Mouse (Mus musculus) lung, adult 2 months (tissue): ENCODE data around the gene Kcnq2.

Experiments
- CTCF ChIP-seq: fragments of 200-500 bp; IDR thresholded peaks from 2 replicates; pipeline ENCODE4 v1.5.1; 2011; ENCODE audit warnings: mild to moderate bottlenecking, low read length, control low read depth; ENCODE audit not compliant: insufficient read depth
- POLR2A ChIP-seq: fragments of 200-500 bp; IDR thresholded peaks from 2 replicates; pipeline ENCODE4 v1.6.1; 2011; ENCODE audit warnings: low read depth, mild to moderate bottlenecking, control low read depth, low read length, borderline replicate concordance; ENCODE audit errors: extremely low read depth

DNA sequence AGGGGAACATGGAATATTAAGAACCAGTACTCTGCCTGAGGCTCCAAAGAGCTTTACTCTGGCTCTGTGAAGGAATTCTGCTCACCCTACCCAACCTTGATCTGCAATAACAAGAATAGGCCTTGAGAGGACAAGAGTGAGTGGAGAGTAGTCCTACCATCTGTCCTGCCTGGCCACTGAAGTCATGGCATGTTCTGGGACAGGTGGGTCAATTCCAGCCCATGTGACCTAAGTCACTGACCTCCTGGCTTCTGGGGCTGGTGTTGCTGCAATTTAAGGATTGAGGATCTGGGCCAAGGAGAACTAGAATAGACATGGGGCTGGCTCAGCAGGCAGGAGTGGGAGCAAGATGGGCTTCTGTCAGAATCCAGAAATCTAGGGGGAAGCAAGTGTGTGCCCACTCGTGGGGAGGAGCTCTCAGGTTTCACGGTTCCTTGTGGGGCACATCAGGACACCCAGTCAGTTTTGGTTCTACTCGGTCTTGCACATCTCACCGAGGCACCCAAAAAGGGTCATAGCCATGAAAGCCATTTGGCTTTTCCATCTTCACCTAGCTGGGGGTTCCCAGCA lies 12.0 kb upstream of the Kcnq2 start:
- no peak for TF ChIP-seq CTCF
- no peak for TF ChIP-seq POLR2A
